Mouse (Mus musculus) ES-E14 (cell line): ENCODE measurements around the gene Pde6d. TPM values are rescaled to one million over a fixed set of nuclear protein-coding genes. Genes with fewer than 3 reads are reported as not detected.
A peak's percentile ranks its signal among the peaks of the same experiment; 100 is the strongest.

Source experiments
- DNase-seq: peaks from one replicate; pipeline ENCODE4 v3.0.0-alpha.2; 2013; ENCODE audit warnings: low read depth, low spot score
- H3K27ac ChIP-seq: 2 replicates; pipeline ENCODE4 v1.5.1; 2012; ENCODE audit warnings: low read depth, mild to moderate bottlenecking, low read length, moderate library complexity, mixed read lengths; ENCODE audit not compliant: poor library complexity, insufficient read depth, severe bottlenecking
- H3K36me3 ChIP-seq: 2 replicates; pipeline ENCODE4 v1.6.1; 2012; ENCODE audit warnings: mild to moderate bottlenecking, low read length, moderate library complexity, mixed read lengths; ENCODE audit not compliant: control insufficient read depth, poor library complexity, insufficient read depth, severe bottlenecking
- H3K4me1 ChIP-seq, 2 experiments: fragments of 150-350 bp in 1 of 2; sonication (generic) in 1 of 2; 2 replicates each; pipeline ENCODE4 v1.6.1; 2012; ENCODE audit warnings: low read length in 2 of 2, mild to moderate bottlenecking in 1 of 2, mixed read lengths in 1 of 2; ENCODE audit not compliant: control insufficient read depth in 2 of 2, insufficient read depth in 2 of 2, poor library complexity in 1 of 2
- H3K4me3 ChIP-seq, 2 experiments: fragments of 150-350 bp in 1 of 2; sonication (generic) in 1 of 2; 2 replicates each; pipeline ENCODE4 v1.5.1; 2012; ENCODE audit warnings: low read length in 2 of 2, low read depth in 1 of 2, mild to moderate bottlenecking in 1 of 2, mixed read lengths in 1 of 2; ENCODE audit not compliant: insufficient read depth in 1 of 2, poor library complexity in 1 of 2, severe bottlenecking in 1 of 2
- H3K9ac ChIP-seq: 2 replicates; pipeline ENCODE4 v1.6.1; 2012; ENCODE audit warnings: low read depth, mild to moderate bottlenecking, low read length, mixed read lengths; ENCODE audit not compliant: poor library complexity, insufficient read depth, severe bottlenecking
- H3K9me3 ChIP-seq: fragments of 150-350 bp; sonication (generic); 2 replicates; pipeline ENCODE4 v1.6.1; 2012; ENCODE audit warnings: low read depth, mild to moderate bottlenecking, low read length; ENCODE audit not compliant: control insufficient read depth, insufficient read depth
- CHD2 ChIP-seq: IDR thresholded peaks from 2 replicates; pipeline ENCODE4 v1.6.1; 2014; ENCODE audit warnings: mild to moderate bottlenecking, low read depth, low read length, inconsistent platforms
- HCFC1 ChIP-seq: IDR thresholded peaks from 2 replicates; pipeline ENCODE4 v1.6.1; 2012; ENCODE audit warnings: low read length, inconsistent platforms, borderline replicate concordance; ENCODE audit not compliant: insufficient read depth
- MAFK ChIP-seq: IDR thresholded peaks from 2 replicates; pipeline ENCODE4 v1.6.1; 2014; ENCODE audit warnings: mild to moderate bottlenecking, low read depth, low read length, inconsistent platforms; ENCODE audit not compliant: insufficient read depth
- ZC3H11A ChIP-seq: IDR thresholded peaks from 2 replicates; pipeline ENCODE4 v1.6.1; 2012; ENCODE audit warnings: low read depth, mild to moderate bottlenecking, inconsistent platforms, low read length, borderline replicate concordance
- ZNF384 ChIP-seq: IDR thresholded peaks from 2 replicates; pipeline ENCODE4 v1.6.1; 2012; ENCODE audit warnings: low read depth, low read length, inconsistent platforms
- in situ Hi-C, 2 experiments: fragments of 600-800 bp; cut with MboI; formaldehyde crosslinking; loops; one replicate each; pipeline ENCODE4 v1.15.1; 2025; ENCODE audit warnings: low sequenced_read_pairs in 2 of 2, inconsistent platforms in 1 of 2; ENCODE audit not compliant: unreplicated experiment in 2 of 2
- total RNA-seq: library from RNA; depleted of rRNA; stranded (reverse); fragments of 300-350 nt; gene quantifications from 2 replicates; pipeline ENCODE4 v1.2.3, GENCODE M21; 2012; rRNA removed

Gene Pde6d
- 5.4 and 9.2 TPM in 2 replicates for total RNA-seq

- TF ChIP-seq ZNF384 (no peak), HCFC1 (peak; percentile 99), CHD2 (peak; percentile 85), ZC3H11A (no peak), MAFK (no peak)
- peak within 1 kb of the TSS; percentile 92 for H3K9ac ChIP-seq
- peak within 1 kb of the TSS; percentile 91 to 98 for H3K4me3 ChIP-seq
- no peak within 1 kb of the TSS; the same call in 1 of the 2 replicates for H3K27ac ChIP-seq
- in situ Hi-C loops: no loop called here
- DNase-seq: peak; percentile 97
- H3K9me3 ChIP-seq: no peaks in the 10 kb centered on the region
- H3K36me3 ChIP-seq: no peaks in the 10 kb centered on the region
- H3K4me1 ChIP-seq: peaks cover 0 to 5% of the 10 kb centered on the region in 2 experiments; a peak in 2 of 4 replicates
These were observed at the start of gene Pde6d, which contains the start of gene Cops7b for GRCm38 (mm10) chr1:86582451-86583096. Gene Pde6d (minus strand): TSS chr1:86582629. Gene Cops7b (plus strand): TSS chr1:86582904.

- TF ChIP-seq ZC3H11A (no peak), MAFK (0 out of 2 replicates have a peak, but pooled peaks have one; percentile 19)
- Histone ChIP-seq H3K9me3 (no peaks in the 10 kb centered on the region), H3K4me3 (no peak overlapping the region), H3K36me3 (no peaks in the 10 kb centered on the region), H3K4me1 (peaks cover 0 to 8% of the 10 kb centered on the region in 2 experiments; a peak in 2 of 4 replicates), H3K9ac (no peak overlapping the region), H3K27ac (no peak overlapping the region)
- in situ Hi-C loops: no loop called here
- no peak for DNase-seq
These were observed 48.1 kb upstream of the Pde6d start for GRCm38 (mm10) chr1:86630527-86630926.

DNA sequence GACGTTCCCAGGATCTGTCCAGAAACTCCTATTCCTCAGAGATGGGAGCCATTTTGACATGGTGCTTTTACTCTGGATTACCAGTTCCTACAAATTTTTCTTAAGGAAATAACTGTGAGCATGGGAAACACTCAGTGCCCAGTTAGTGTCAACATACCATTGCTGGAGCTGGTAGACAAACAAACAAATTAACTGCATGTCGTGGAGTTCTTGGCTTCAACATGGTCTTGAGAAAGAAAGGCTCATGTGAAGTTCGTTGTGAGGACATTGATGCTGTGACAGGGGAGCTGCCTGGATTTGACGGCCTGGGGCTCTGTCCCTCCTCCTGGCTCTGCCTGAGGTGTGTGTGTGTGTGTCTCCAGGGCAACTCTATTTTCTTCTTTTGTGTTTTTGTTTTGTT, 47.5 kb upstream of the Pde6d start:
- no peak overlapping the region for H3K9ac ChIP-seq
- no peaks in the 10 kb centered on the region for H3K9me3 ChIP-seq
- no peak overlapping the region for H3K27ac ChIP-seq
- H3K36me3 ChIP-seq: no peaks in the 10 kb centered on the region
- in situ Hi-C loops: no loop called here
- DNase-seq: no peak
- H3K4me3 ChIP-seq: no peak overlapping the region
- TF ChIP-seq ZNF384 (no peak), HCFC1 (no peak), CHD2 (no peak), ZC3H11A (no peak), MAFK (no peak)
- peaks cover 0 to 8% of the 10 kb centered on the region in 2 experiments; a peak in 2 of 4 replicates for H3K4me1 ChIP-seq

DNA sequence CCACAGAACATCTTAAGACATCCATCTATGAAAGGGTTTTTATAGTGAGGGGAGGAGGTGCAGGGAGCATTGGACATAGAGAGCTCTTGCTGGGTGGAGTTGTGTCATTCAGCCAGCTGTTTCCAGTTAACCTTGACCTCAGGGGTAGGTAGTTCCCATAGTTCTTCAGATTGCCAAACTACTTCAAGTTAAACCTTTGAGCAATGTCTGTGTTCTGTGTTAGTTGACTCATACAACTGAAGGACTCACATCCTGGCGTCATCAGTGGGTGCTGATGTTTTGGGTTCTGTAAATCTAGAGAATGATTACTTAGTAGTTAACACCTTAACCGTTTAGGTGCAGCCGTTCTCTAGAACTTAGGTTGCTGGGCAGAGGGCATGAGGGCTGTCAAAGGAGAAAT, 45.8 kb upstream of the Pde6d start:
- Histone ChIP-seq H3K4me1 (peaks cover 0 to 4% of the 10 kb centered on the region in 2 experiments; a peak in 1 of 4 replicates), H3K9me3 (no peaks in the 10 kb centered on the region), H3K4me3 (no peak overlapping the region), H3K36me3 (no peaks in the 10 kb centered on the region), H3K9ac (no peak overlapping the region), H3K27ac (no peak overlapping the region)
- in situ Hi-C loops: no loop called here
- DNase-seq: no peak
- TF ChIP-seq ZNF384 (no peak), ZC3H11A (no peak), HCFC1 (no peak), MAFK (no peak), CHD2 (no peak)
